Mouse (Mus musculus): ENCODE results near the gene Kat14. TPM values are rescaled to one million over a fixed set of nuclear protein-coding genes. Genes with fewer than 3 reads are reported as not detected.
"Not testable (repeated sequence)": the region's sequence is repeated elsewhere in the genome, so short reads cannot be mapped to it uniquely, and the experiment has no call there.

Gene Kat14
- total RNA-seq (2017): 22.2 and 26.9 TPM in 2 replicates

DNA sequence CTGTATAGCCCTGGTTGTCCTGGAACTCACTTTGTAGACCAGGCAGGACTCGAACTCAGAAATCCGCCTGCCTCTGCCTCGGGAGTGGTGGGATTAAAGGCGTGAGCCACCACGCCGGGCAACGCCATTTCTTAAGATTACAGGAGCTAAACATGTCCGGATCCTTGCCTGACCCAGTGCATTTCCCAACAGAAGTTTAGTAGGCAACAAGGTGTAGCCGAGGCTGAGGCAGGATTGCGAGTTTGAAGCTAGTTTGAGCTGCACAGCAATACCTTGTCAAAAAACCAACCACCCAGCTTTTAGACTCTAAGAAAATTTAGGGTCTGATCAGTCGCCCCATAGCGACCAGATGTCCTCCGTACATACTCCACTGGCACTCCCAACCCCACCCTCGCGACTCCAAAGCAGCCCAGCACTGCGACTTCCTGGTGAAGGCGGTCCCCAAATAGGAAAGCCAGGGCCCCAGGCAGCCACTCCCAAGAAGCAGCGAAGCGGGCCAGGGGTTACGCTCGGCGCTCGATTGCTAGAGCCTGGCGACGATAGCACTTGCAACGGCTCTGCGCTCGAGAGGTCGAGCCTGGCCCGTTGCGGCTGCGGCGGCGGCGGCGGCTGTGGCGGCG lies at the start of gene Kat14, which contains the start of gene Pet117:
Gene Kat14 (plus strand): TSS at position 584 of the 620 bp plus-strand sequence.
Gene Pet117 (plus strand): TSS at position 597 of the 620 bp plus-strand sequence.
- peak; percentile 97 for ATAC-seq (ENCODE audit: extremely low read depth, insufficient number of reproducible peaks, low FRiP score, poor library complexity, severe bottlenecking)

- no peak for ATAC-seq (ENCODE audit: extremely low read depth, insufficient number of reproducible peaks, low FRiP score, poor library complexity, severe bottlenecking)
These were observed 44.6 kb upstream of the Kat14 start for GRCm38 (mm10) chr2:144324218-144324617.

GRCm38 (mm10) chr2:144329451-144329850 lies 39.3 kb upstream of the Kat14 start:
- ATAC-seq (ENCODE audit: extremely low read depth, insufficient number of reproducible peaks, low FRiP score, poor library complexity, severe bottlenecking): no peak

DNA sequence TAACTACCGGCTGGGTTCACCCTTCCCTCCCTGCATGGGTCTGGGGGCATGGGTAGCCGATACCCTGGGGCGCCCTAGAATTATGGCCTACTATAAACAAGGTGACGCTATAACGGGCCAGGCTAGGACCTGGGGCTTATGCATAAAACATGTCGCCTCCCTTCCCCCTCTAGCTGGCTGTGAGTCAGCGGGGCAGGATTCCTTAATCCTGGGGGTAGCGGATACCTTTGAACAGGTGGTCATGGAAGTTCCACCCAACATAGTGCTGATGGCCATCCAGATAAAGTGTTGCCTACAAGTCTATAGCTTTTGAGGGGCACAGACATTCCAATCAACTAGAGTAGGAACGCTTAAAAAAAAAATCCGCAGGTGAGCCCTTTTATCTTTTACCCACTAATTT lies 38.8 kb upstream of the Kat14 start:
- ATAC-seq (ENCODE audit: extremely low read depth, insufficient number of reproducible peaks, low FRiP score, poor library complexity, severe bottlenecking): no peak

- no peak for ATAC-seq (ENCODE audit: extremely low read depth, insufficient number of reproducible peaks, low FRiP score, poor library complexity, severe bottlenecking)
These were observed 38.3 kb upstream of the Kat14 start for GRCm38 (mm10) chr2:144330352-144330959.

GRCm38 (mm10) chr2:144330960-144331371 lies 37.8 kb upstream of the Kat14 start:
- no peak; the same call in 1 of the 2 replicates for ATAC-seq (ENCODE audit: extremely low read depth, insufficient number of reproducible peaks, low FRiP score, poor library complexity, severe bottlenecking)

- ATAC-seq (ENCODE audit: extremely low read depth, insufficient number of reproducible peaks, low FRiP score, poor library complexity, severe bottlenecking): no peak
These were observed 37.1 kb upstream of the Kat14 start, which contains the start of gene Ovol2 for GRCm38 (mm10) chr2:144331401-144332302. TSS of gene Ovol2 (minus strand) at chr2:144332146.

DNA sequence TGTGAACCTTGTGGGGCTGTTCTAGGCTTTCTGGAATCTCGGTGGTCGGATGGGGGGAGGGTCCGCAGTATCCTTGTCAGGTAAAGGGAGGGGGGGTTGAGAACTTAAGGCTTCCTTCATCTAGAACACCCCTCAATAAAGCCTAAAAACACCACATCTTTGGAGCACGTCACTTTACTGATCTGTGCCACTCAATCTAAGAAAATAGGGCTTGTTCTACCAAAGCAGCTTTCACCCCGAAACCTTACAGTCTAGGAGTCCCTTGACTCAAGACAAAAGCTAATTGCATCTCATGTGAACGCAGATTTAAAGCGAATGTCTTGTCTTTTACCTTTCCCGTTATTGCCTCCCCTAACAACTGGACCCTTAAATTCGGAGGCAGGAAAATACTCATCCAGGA lies 36.3 kb upstream of the Kat14 start:
- no peak for ATAC-seq (ENCODE audit: extremely low read depth, insufficient number of reproducible peaks, low FRiP score, poor library complexity, severe bottlenecking)

- ATAC-seq (ENCODE audit: extremely low read depth, insufficient number of reproducible peaks, low FRiP score, poor library complexity, severe bottlenecking): no peak
These were observed 35.5 kb upstream of the Kat14 start for GRCm38 (mm10) chr2:144333138-144333842.

DNA sequence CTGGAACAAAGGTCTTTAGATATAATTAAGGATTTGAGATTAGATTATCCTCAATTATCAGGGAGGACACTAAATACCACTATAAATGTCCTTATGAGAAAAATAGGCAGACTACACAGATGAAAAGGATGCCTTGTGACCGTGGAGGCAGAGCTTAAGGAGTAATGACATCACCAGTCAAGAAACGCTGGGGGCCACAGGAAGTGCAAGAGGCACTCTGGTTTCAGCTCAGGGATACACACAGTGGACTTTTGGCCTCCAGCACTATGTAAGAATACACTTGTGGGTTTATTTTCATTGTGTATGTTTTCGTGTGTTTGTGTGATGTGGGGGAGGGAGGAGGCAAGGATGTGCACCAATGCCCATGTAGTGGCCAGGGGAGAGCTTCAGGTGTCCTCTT lies 31.6 kb upstream of the Kat14 start:
- peak; percentile 32; the same call in 1 of the 2 replicates for ATAC-seq (ENCODE audit: extremely low read depth, insufficient number of reproducible peaks, low FRiP score, poor library complexity, severe bottlenecking)

DNA sequence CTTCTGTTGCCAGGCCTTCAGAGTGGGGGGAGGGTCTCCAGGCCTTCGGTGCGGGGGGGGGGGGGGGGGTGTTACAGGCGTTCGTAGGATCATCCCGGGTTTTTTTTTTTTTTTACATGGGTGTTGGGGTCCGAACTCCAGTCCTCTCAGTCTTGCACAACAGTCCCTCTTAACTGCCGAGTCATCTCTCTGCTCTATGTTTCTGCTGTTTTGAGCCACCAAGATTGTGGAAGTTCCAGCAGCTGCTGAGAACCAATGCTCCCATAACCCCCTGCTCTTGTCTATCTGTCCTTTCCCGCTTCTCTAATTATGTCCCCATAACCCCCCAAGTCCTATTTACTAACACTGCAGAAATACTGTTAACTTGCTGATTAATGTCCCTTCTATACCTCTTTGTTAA lies 31.1 kb upstream of the Kat14 start:
- ATAC-seq (ENCODE audit: extremely low read depth, insufficient number of reproducible peaks, low FRiP score, poor library complexity, severe bottlenecking): peak; percentile 56; the same call in 1 of the 2 replicates

DNA sequence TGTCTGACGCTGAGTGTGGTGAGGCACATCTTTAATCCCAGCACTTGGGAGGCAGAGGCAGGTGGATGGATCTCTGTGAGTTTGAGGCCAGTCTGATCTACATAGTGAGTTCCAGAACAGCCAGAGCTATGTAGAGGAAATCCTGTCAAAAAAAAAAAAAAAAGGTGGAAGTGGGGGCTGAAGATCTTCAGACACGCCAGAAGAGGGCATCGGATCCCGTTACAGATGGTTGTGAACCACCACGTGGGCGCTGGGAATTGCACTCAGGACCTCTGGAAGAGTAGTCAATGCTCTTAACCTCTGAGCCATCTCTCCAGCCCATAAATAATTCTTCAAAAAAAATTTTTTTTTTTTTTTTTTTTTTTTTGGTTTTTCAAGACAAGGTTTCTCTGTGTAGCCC lies 30.6 kb upstream of the Kat14 start:
- ATAC-seq (ENCODE audit: extremely low read depth, insufficient number of reproducible peaks, low FRiP score, poor library complexity, severe bottlenecking): not testable (repeated sequence)

DNA sequence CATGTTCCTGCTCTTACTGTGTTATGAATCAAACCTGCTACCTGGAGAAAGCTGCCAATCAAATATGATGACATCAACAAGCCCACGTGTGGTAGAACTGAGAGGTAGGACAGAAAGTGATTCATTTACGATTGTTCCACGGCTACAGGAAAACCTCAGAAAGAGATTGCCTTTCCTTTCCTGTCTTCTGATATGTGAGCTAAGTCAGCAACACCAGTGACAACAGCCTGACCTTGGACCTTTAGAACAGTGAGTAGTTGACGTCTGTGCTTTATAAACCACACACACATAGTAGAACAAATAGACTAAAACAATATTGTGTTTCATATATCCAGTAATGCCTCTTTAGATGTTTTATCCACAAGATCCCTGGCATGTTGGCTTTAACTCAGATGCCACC lies 25.6 kb upstream of the Kat14 start:
- ATAC-seq (ENCODE audit: extremely low read depth, insufficient number of reproducible peaks, low FRiP score, poor library complexity, severe bottlenecking): no peak

- ATAC-seq (ENCODE audit: extremely low read depth, insufficient number of reproducible peaks, low FRiP score, poor library complexity, severe bottlenecking): no peak
These were observed 20.3 kb upstream of the Kat14 start for GRCm38 (mm10) chr2:144348525-144348924.

DNA sequence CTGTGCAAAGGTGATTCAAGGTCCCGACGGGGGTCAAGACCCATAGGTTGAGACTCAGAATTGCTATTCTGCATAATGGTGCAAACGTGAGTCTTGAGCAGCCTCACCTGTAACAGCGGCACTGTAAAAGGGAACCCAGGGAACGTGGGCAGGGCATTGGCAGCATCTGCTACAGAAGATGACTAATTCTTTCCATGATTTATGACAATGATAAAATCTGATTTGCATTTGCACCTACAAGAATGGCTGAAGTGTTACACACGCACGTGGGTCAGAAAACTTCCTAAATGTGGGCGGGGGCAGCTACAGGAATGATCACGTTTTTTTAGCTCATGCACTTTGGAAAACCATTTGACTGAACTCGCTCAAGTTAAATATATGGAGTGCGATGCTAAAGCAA lies 15.9 kb upstream of the Kat14 start:
- no peak for ATAC-seq (ENCODE audit: extremely low read depth, insufficient number of reproducible peaks, low FRiP score, poor library complexity, severe bottlenecking)

- peak; percentile 39; the same call in 1 of the 2 replicates for ATAC-seq (ENCODE audit: extremely low read depth, insufficient number of reproducible peaks, low FRiP score, poor library complexity, severe bottlenecking)
These were observed 238 bp downstream of the Kat14 start for GRCm38 (mm10) chr2:144369020-144369421.

DNA sequence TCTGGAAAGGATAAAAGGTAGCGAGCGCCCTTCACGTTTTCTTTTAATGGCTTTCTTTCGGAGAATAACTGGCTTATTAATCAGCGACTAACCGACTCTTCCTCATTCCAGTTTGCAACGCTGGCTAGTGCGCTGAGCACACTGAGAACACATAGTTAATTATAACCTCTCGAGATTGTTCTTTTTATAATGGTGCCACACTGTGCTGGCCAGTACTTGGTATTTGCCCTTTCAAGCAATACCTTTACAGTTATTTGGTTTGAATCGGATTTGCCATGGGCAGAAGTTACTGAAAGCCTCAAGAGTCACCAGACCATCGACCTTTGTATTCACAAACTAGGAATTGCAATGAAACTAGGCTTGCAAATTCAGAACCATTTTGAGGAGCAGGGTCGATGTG lies 728 bp downstream of the Kat14 start:
- ATAC-seq (ENCODE audit: extremely low read depth, insufficient number of reproducible peaks, low FRiP score, poor library complexity, severe bottlenecking): no peak

DNA sequence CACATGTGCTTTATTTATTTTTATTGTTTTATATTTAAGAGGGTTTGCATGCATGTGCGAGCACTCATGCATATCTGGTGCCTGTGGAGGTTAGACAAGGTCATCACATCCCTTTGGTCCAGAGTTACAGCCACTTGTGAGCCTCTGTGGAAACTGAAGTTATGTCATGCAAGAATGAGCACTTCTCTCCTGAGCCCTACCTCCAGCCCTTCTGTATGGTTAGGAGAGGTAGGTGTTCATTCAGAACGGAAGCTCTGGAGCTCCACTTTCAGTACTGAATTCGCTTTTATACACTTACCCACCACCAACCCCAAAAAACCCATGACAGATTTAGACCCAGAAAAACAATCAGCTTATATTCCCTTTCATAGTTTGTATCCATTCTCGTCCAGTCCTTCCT lies 2.8 kb downstream of the Kat14 start:
- ATAC-seq (ENCODE audit: extremely low read depth, insufficient number of reproducible peaks, low FRiP score, poor library complexity, severe bottlenecking): no peak

DNA sequence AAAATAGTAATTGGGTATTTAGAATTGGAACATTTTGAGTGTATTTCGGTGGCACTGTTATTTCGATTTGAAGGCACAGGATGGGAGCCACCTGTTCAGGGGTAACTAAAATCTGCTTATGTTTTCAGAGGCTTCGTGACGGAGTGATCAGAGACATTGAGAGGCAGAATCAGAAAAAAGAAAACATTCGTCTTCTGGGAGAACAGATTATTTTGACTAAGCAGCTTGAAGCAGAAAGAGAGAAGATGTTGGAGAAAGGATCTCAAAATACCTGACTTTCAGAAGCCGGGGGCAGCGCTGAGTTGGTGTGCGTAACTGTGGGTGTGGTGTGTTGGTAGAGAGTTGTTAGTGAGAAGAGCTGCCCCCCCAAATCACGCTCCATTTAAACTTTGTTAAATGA lies 4.3 kb downstream of the Kat14 start:
- no peak for ATAC-seq (ENCODE audit: extremely low read depth, insufficient number of reproducible peaks, low FRiP score, poor library complexity, severe bottlenecking)

Measured in neutrophil, adult 5-6 weeks (primary cell).